Mouse (Mus musculus) embryonic facial prominence, embryonic 14.5 days (tissue): ENCODE measurements around the gene Ttll11. TPM values are rescaled to one million over a fixed set of nuclear protein-coding genes. Genes with fewer than 3 reads are reported as not detected.

Experiments
- polyA plus RNA-seq: library from polyadenylated mRNA; unstranded; fragments of >200 nt; fragmentation: Nextera tagmentation; extraction: Ambion mirVana; gene quantifications from 2 replicates; pipeline ENCODE4 v1.2.1, GENCODE M21; 2014

The Ttll11 gene
- polyA plus RNA-seq, 1 experiment from 2014 or later: 1.8 TPM

Other genes starting within 250 kb of the Ttll11 start
- gene Ndufa8, start 69.5 kb upstream of the Ttll11 start, polyA plus RNA-seq: 228 and 236 TPM in 2 replicates
- 1.0 and 6.8 TPM in 2 replicates for gene Morn5, start 69.5 kb upstream of the Ttll11 start, polyA plus RNA-seq
- 5.3 and 5.4 TPM in 2 replicates for gene Lhx6, start 125.5 kb upstream of the Ttll11 start, polyA plus RNA-seq
- gene Mrrf, start 156.5 kb upstream of the Ttll11 start, polyA plus RNA-seq: 35.1 and 38.0 TPM in 2 replicates
- 73.4 and 81.8 TPM in 2 replicates for gene Rbm18, start 156.9 kb upstream of the Ttll11 start, polyA plus RNA-seq